Mouse (Mus musculus): ENCODE data around the gene Cd59a. TPM values are rescaled to one million over a fixed set of nuclear protein-coding genes. Genes with fewer than 3 reads are reported as not detected.
"Not testable (repeated sequence)": the region's sequence is repeated elsewhere in the genome, so short reads cannot be mapped to it uniquely, and the experiment has no call there.

Cd59a gene
- 10 to 100 TPM; 13.3 to 18.3 TPM for total RNA-seq (2021)
- long read RNA-seq, experiment 1, transcript Cd59a-201 (4 exons, 1,691 nt) = major isoform, 30 of 35 reads
- long read RNA-seq, experiment 1, partial matches to known transcripts = 1 of 35 reads
- long read RNA-seq, experiment 1, other reads (novel, unspliced or antisense) = 4 of 35 reads
- long read RNA-seq, experiment 2, transcript Cd59a-201 (4 exons, 1,691 nt) = major isoform, 21 of 31 reads
- long read RNA-seq, experiment 2, partial matches to known transcripts = 0 of 31 reads
- long read RNA-seq, experiment 2, other reads (novel, unspliced or antisense) = 10 of 31 reads

GRCm38 (mm10) chr2:104095741-104096213 is at the start of gene Cd59a:
Gene Cd59a (plus strand): TSS chr2:104095801.
- peak; percentile 35 to 70 for DNase-seq (ENCODE audit: low spot score in 2 of 2)

- DNase-seq (ENCODE audit: low spot score in 2 of 2) = no peak
Observed at GRCm38 (mm10) chr2:104058381-104058780, 37.2 kb upstream of the Cd59a start.

- DNase-seq (ENCODE audit: low spot score in 2 of 2) = no peak
Observed at GRCm38 (mm10) chr2:104058954-104059353, 36.6 kb upstream of the Cd59a start.

GRCm38 (mm10) chr2:104059786-104060185 is 35.8 kb upstream of the Cd59a start:
- no peak for DNase-seq (ENCODE audit: low spot score in 2 of 2)

- DNase-seq (ENCODE audit: low spot score in 2 of 2) = no peak
Observed at GRCm38 (mm10) chr2:104060996-104061395, 34.6 kb upstream of the Cd59a start.

GRCm38 (mm10) chr2:104062665-104063064 is 32.9 kb upstream of the Cd59a start:
- no peak for DNase-seq (ENCODE audit: low spot score in 2 of 2)

GRCm38 (mm10) chr2:104064152-104064551 is 31.4 kb upstream of the Cd59a start:
- no peak for DNase-seq (ENCODE audit: low spot score in 2 of 2)

GRCm38 (mm10) chr2:104065526-104065925 is 30.1 kb upstream of the Cd59a start, which contains the start of gene Gm10912:
Gene Gm10912 (plus strand): TSS chr2:104065826.
- not testable (repeated sequence) for DNase-seq (ENCODE audit: low spot score in 2 of 2)

GRCm38 (mm10) chr2:104068450-104068849 is 27.2 kb upstream of the Cd59a start, which contains the start of gene Gm10799:
Gene Gm10799 (minus strand): TSS chr2:104068550.
- not testable (repeated sequence) for DNase-seq (ENCODE audit: low spot score in 2 of 2)

GRCm38 (mm10) chr2:104069704-104070185 is 25.9 kb upstream of the Cd59a start, which contains the start of gene Cd59b:
Gene Cd59b (plus strand): TSS chr2:104069849.
- DNase-seq (ENCODE audit: low spot score in 2 of 2) = peak in 1 of 2 experiments; percentile 38

- DNase-seq (ENCODE audit: low spot score in 2 of 2) = not testable (repeated sequence)
Observed at GRCm38 (mm10) chr2:104078285-104078684, 17.3 kb upstream of the Cd59a start.

GRCm38 (mm10) chr2:104081436-104082050 is 14.1 kb upstream of the Cd59a start:
- not testable (repeated sequence) for DNase-seq (ENCODE audit: low spot score in 2 of 2)

GRCm38 (mm10) chr2:104082474-104082873 is 13.1 kb upstream of the Cd59a start:
- no peak for DNase-seq (ENCODE audit: low spot score in 2 of 2)

- not testable (repeated sequence) for DNase-seq (ENCODE audit: low spot score in 2 of 2)
Observed at GRCm38 (mm10) chr2:104084027-104084426, 11.6 kb upstream of the Cd59a start.

- not testable (repeated sequence) for DNase-seq (ENCODE audit: low spot score in 2 of 2)
Observed at GRCm38 (mm10) chr2:104087562-104087961, 8.0 kb upstream of the Cd59a start.

- DNase-seq (ENCODE audit: low spot score in 2 of 2) = no peak
Observed at GRCm38 (mm10) chr2:104093305-104093704, 2.3 kb upstream of the Cd59a start.

GRCm38 (mm10) chr2:104096256-104096655 is 655 bp downstream of the Cd59a start:
- DNase-seq (ENCODE audit: low spot score in 2 of 2) = no peak

GRCm38 (mm10) chr2:104096796-104097195 is 1.2 kb downstream of the Cd59a start:
- DNase-seq (ENCODE audit: low spot score in 2 of 2) = not testable (repeated sequence)

GRCm38 (mm10) chr2:104097396-104097795 is 1.8 kb downstream of the Cd59a start:
- DNase-seq (ENCODE audit: low spot score in 2 of 2) = not testable (repeated sequence)

- no peak for DNase-seq (ENCODE audit: low spot score in 2 of 2)
Observed at GRCm38 (mm10) chr2:104098529-104099230, 3.1 kb downstream of the Cd59a start.

- DNase-seq (ENCODE audit: low spot score in 2 of 2) = no peak
Observed at GRCm38 (mm10) chr2:104099231-104099585, 3.6 kb downstream of the Cd59a start.

Measured in gastrocnemius, postnatal 4 days (tissue).